Mouse (Mus musculus): ENCODE data around the gene Myh10. TPM values are rescaled to one million over a fixed set of nuclear protein-coding genes. Genes with fewer than 3 reads are reported as not detected.
"Not testable (repeated sequence)": the region's sequence is repeated elsewhere in the genome, so short reads cannot be mapped to it uniquely, and the experiment has no call there.

Myh10 gene
- polyA plus RNA-seq, 1 experiment from 2014 or later = 115 TPM

- no peak for ATAC-seq (replicated peaks)
- Histone ChIP-seq H3K4me3 (no peak overlapping the region), H3K27me3 (no peaks in the 10 kb centered on the region), H3K4me2 (replicated peaks) (no peak overlapping the region), H3K27ac (replicated peaks) (no peak overlapping the region), H3K36me3 (peaks cover 18% of the 10 kb centered on the region), H3K9me3 (no peaks in the 10 kb centered on the region), H3K4me1 (peaks cover 9% of the 10 kb centered on the region; the same call in 1 of the 2 replicates), H3K9ac (replicated peaks) (no peak overlapping the region)
- whole genome bisulfite sequencing = 79% methylated on average over 5 of the region's 5 CpGs
These were observed 39.4 kb downstream of the Myh10 start for GRCm38 (mm10) chr11:68730792-68731191.

- H3K27me3 ChIP-seq = no peaks in the 10 kb centered on the region
- H3K27ac ChIP-seq (replicated peaks) = no peak overlapping the region
- peaks cover 9% of the 10 kb centered on the region; the same call in 1 of the 2 replicates for H3K4me1 ChIP-seq
- H3K9me3 ChIP-seq = no peaks in the 10 kb centered on the region
- no peak overlapping the region for H3K4me3 ChIP-seq
- no peak overlapping the region for H3K9ac ChIP-seq (replicated peaks)
- WGBS = 78% methylated on average over 6 of the region's 6 CpGs
- no peak for ATAC-seq (replicated peaks)
- peaks cover 24% of the 10 kb centered on the region for H3K36me3 ChIP-seq
- H3K4me2 ChIP-seq (replicated peaks) = no peak overlapping the region
These were observed 40.7 kb downstream of the Myh10 start for GRCm38 (mm10) chr11:68732066-68732465.

- H3K4me1 ChIP-seq; H3K27ac ChIP-seq (replicated peaks); H3K4me2 ChIP-seq (replicated peaks); H3K4me3 ChIP-seq; ATAC-seq (replicated peaks); H3K9me3 ChIP-seq; H3K27me3 ChIP-seq; H3K9ac ChIP-seq (replicated peaks): not testable (repeated sequence)
- WGBS = 85% methylated on average over 3 of the region's 3 CpGs
- peaks cover 24% of the 10 kb centered on the region for H3K36me3 ChIP-seq
These were observed 42.0 kb downstream of the Myh10 start for GRCm38 (mm10) chr11:68733401-68733800.

DNA sequence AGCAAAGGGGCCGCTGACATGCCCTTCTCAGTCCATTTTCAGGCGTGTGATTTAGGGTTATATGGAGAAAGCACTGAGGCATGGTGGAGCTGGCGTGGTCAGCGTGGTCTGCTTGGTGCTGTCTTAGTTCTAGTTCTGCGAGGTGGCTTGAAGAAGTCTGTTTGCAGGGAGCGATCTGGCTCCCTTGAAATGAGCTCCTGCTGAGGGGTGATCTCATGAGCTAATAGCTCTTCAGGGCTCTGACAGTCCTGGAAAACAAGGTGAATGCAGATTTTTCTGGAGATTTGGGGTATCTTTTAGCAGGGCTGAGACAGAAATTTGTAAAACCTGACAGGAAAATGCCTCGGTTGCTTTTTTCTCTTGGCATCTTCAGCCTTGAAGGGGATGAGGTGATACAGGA is 48.1 kb downstream of the Myh10 start:
- H3K4me3 ChIP-seq = no peak overlapping the region
- WGBS = 89% methylated on average over 7 of the region's 7 CpGs
- H3K27ac ChIP-seq (replicated peaks) = no peak overlapping the region
- H3K4me1 ChIP-seq = no peaks in the 10 kb centered on the region
- H3K9ac ChIP-seq (replicated peaks) = no peak overlapping the region
- peaks cover 20% of the 10 kb centered on the region for H3K36me3 ChIP-seq
- no peaks in the 10 kb centered on the region for H3K27me3 ChIP-seq
- H3K4me2 ChIP-seq (replicated peaks) = no peak overlapping the region
- no peaks in the 10 kb centered on the region for H3K9me3 ChIP-seq
- ATAC-seq (replicated peaks) = no peak

- peaks cover 10% of the 10 kb centered on the region; the same call in 1 of the 2 replicates for H3K4me1 ChIP-seq
- H3K27me3 ChIP-seq = no peaks in the 10 kb centered on the region
- H3K36me3 ChIP-seq = peaks cover 8% of the 10 kb centered on the region; the same call in 1 of the 2 replicates
- no peak overlapping the region for H3K4me2 ChIP-seq (replicated peaks)
- H3K9me3 ChIP-seq = no peaks in the 10 kb centered on the region
- H3K9ac ChIP-seq (replicated peaks) = no peak overlapping the region
- H3K27ac ChIP-seq (replicated peaks) = no peak overlapping the region
- 75% methylated on average over 2 of the region's 2 CpGs for WGBS
- ATAC-seq (replicated peaks) = no peak
- no peak overlapping the region for H3K4me3 ChIP-seq
These were observed 51.3 kb downstream of the Myh10 start for GRCm38 (mm10) chr11:68742658-68743057.

GRCm38 (mm10) chr11:68744150-68744549 is 52.8 kb downstream of the Myh10 start:
- no peak overlapping the region for H3K4me2 ChIP-seq (replicated peaks)
- WGBS = 85% methylated on average over 3 of the region's 3 CpGs
- H3K27ac ChIP-seq (replicated peaks) = peak overlapping the region; percentile 84
- H3K4me3 ChIP-seq = no peak overlapping the region
- peaks cover 8% of the 10 kb centered on the region; the same call in 1 of the 2 replicates for H3K36me3 ChIP-seq
- H3K4me1 ChIP-seq = peaks cover 10% of the 10 kb centered on the region; the same call in 1 of the 2 replicates
- ATAC-seq (replicated peaks) = no peak
- H3K9ac ChIP-seq (replicated peaks) = no peak overlapping the region
- H3K9me3 ChIP-seq = no peaks in the 10 kb centered on the region
- H3K27me3 ChIP-seq = no peaks in the 10 kb centered on the region

- WGBS = 49% methylated on average over 16 of the region's 16 CpGs
- H3K4me1 ChIP-seq = peaks cover 10% of the 10 kb centered on the region; the same call in 1 of the 2 replicates
- peaks cover 8% of the 10 kb centered on the region; the same call in 1 of the 2 replicates for H3K36me3 ChIP-seq
- H3K27ac ChIP-seq (replicated peaks) = peak overlapping the region; percentile 84
- H3K27me3 ChIP-seq = no peaks in the 10 kb centered on the region
- ATAC-seq (replicated peaks) = no peak
- H3K9ac ChIP-seq (replicated peaks) = no peak overlapping the region
- no peak overlapping the region for H3K4me2 ChIP-seq (replicated peaks)
- H3K4me3 ChIP-seq = no peak overlapping the region
- no peaks in the 10 kb centered on the region for H3K9me3 ChIP-seq
These were observed 54.2 kb downstream of the Myh10 start for GRCm38 (mm10) chr11:68745374-68746200.

DNA sequence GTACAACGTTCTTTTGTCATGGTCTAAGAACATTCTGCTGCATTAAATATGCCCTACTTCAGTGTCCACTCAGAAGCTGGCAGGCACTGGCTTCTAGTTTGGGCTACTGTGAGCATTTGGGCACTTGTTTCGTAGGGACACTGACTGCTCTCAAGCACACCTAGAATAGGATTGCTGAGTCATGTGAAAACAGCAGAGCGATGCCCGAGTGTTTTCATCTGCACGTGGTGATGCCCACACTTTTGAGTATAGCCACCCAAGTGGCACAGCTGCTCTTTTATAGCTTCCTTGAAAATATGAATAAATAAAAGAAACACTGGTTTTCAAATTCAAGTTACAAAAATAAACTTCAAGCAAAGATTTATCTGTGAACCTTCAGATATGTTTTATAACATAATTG is 56.8 kb downstream of the Myh10 start:
- 84% methylated on average over 5 of the region's 5 CpGs for WGBS
- no peak for ATAC-seq (replicated peaks)
- Histone ChIP-seq H3K9me3 (no peaks in the 10 kb centered on the region), H3K27ac (replicated peaks) (no peak overlapping the region), H3K27me3 (no peaks in the 10 kb centered on the region), H3K4me3 (no peak overlapping the region), H3K4me2 (replicated peaks) (no peak overlapping the region), H3K36me3 (peaks cover 11% of the 10 kb centered on the region; the same call in 1 of the 2 replicates), H3K4me1 (peaks cover 13% of the 10 kb centered on the region; the same call in 1 of the 2 replicates), H3K9ac (replicated peaks) (no peak overlapping the region)

DNA sequence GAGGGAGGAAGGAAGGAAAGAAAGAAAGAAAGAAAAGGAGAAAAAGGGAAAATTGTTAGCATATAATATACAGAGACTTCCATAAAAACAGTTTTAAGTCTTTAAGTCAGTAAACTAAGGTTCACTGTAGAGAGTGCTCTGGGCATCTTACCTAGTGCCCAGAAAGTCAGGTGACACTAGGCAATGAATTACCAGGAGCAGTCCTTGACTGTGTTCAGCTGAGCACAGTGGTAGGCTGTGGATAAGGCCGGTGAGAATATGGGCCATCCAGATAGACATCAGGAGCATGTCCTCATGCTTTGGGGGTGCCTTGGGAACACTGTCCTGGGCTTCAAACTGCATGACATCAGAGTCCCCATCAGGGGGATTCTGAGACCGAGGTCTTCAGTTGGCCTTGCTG is 58.8 kb downstream of the Myh10 start:
- Histone ChIP-seq H3K36me3 (peaks cover 11% of the 10 kb centered on the region; the same call in 1 of the 2 replicates), H3K4me3 (no peak overlapping the region), H3K4me2 (replicated peaks) (no peak overlapping the region), H3K27ac (replicated peaks) (no peak overlapping the region), H3K9ac (replicated peaks) (no peak overlapping the region), H3K4me1 (peaks cover 15% of the 10 kb centered on the region; the same call in 1 of the 2 replicates), H3K9me3 (no peaks in the 10 kb centered on the region), H3K27me3 (no peaks in the 10 kb centered on the region)
- WGBS = 91% methylated on average over 2 of the region's 2 CpGs
- no peak for ATAC-seq (replicated peaks)

DNA sequence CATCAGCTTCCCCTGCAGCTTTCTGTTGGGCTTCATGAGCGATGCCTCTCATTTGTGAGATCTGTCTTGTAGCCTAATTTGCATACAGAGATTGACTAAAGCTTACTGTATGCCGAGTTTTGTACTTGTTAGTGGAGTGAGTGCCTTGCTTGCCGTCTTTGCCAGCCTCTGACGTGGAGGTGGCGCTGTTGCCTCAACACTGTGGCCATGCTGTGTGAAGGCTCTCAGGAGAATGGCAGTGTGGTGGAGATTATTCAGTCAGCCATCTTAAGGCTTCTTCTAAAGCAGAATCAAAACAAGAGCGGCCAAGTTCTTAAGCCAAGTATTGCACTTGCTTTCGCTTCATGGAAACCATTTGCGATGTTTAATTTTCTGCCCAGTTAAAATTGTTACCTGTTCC is 59.6 kb downstream of the Myh10 start:
- peaks cover 8% of the 10 kb centered on the region; the same call in 1 of the 2 replicates for H3K4me1 ChIP-seq
- no peak overlapping the region for H3K9ac ChIP-seq (replicated peaks)
- no peak overlapping the region for H3K4me3 ChIP-seq
- H3K27me3 ChIP-seq = no peaks in the 10 kb centered on the region
- peaks cover 11% of the 10 kb centered on the region; the same call in 1 of the 2 replicates for H3K36me3 ChIP-seq
- no peak for ATAC-seq (replicated peaks)
- no peak overlapping the region for H3K4me2 ChIP-seq (replicated peaks)
- no peak overlapping the region for H3K27ac ChIP-seq (replicated peaks)
- H3K9me3 ChIP-seq = no peaks in the 10 kb centered on the region
- 65% methylated on average over 8 of the region's 8 CpGs for WGBS

GRCm38 (mm10) chr11:68754283-68754682 is 62.9 kb downstream of the Myh10 start:
- H3K36me3 ChIP-seq = 0 out of 2 replicates have a peak, but pooled peaks cover 4% of the 10 kb centered on the region
- H3K9ac ChIP-seq (replicated peaks) = no peak overlapping the region
- no peak overlapping the region for H3K27ac ChIP-seq (replicated peaks)
- no peak overlapping the region for H3K4me3 ChIP-seq
- H3K27me3 ChIP-seq = no peaks in the 10 kb centered on the region
- H3K4me1 ChIP-seq = peaks cover 20% of the 10 kb centered on the region
- no peak overlapping the region for H3K4me2 ChIP-seq (replicated peaks)
- ATAC-seq (replicated peaks) = no peak
- 44% methylated on average over 7 of the region's 7 CpGs for WGBS
- no peaks in the 10 kb centered on the region for H3K9me3 ChIP-seq

GRCm38 (mm10) chr11:68756456-68757348 is 65.3 kb downstream of the Myh10 start:
- H3K36me3 ChIP-seq = peaks cover 20% of the 10 kb centered on the region
- peaks cover 18% of the 10 kb centered on the region for H3K4me1 ChIP-seq
- H3K4me2 ChIP-seq (replicated peaks) = no peak overlapping the region
- H3K9me3 ChIP-seq = no peaks in the 10 kb centered on the region
- H3K27ac ChIP-seq (replicated peaks) = 0 out of 2 replicates have a peak overlapping the region, but pooled peaks have one; percentile 23
- H3K4me3 ChIP-seq = no peak overlapping the region
- ATAC-seq (replicated peaks) = no peak
- H3K27me3 ChIP-seq = no peaks in the 10 kb centered on the region
- WGBS = 65% methylated on average over 11 of the region's 11 CpGs
- no peak overlapping the region for H3K9ac ChIP-seq (replicated peaks)

Data from forebrain, embryonic 15.5 days (tissue).